Mouse (Mus musculus) ES-E14 (cell line): ENCODE measurements at regions not wholly inside any gene's neighbourhood (a gene's known extent, or its start where the extent isn't known, plus 50 kb on each side); places are given as distances from the start of the nearest gene placed in this dataset.

Experiments
- CHD2 ChIP-seq: IDR thresholded peaks from 2 replicates; pipeline ENCODE4 v1.6.1; 2014; ENCODE audit warnings: mild to moderate bottlenecking, low read depth, low read length, inconsistent platforms
- HCFC1 ChIP-seq: IDR thresholded peaks from 2 replicates; pipeline ENCODE4 v1.6.1; 2012; ENCODE audit warnings: low read length, inconsistent platforms, borderline replicate concordance; ENCODE audit not compliant: insufficient read depth
- MAFK ChIP-seq: IDR thresholded peaks from 2 replicates; pipeline ENCODE4 v1.6.1; 2014; ENCODE audit warnings: mild to moderate bottlenecking, low read depth, low read length, inconsistent platforms; ENCODE audit not compliant: insufficient read depth
- ZC3H11A ChIP-seq: IDR thresholded peaks from 2 replicates; pipeline ENCODE4 v1.6.1; 2012; ENCODE audit warnings: low read depth, mild to moderate bottlenecking, inconsistent platforms, low read length, borderline replicate concordance

- no peak for TF ChIP-seq ZC3H11A
- no peak for TF ChIP-seq HCFC1
- TF ChIP-seq MAFK, result no peak
- no peak for TF ChIP-seq CHD2
Measured at GRCm38 (mm10) chr6:116774954-116775675, 58.4 kb upstream of the Tmem72 start.
